ENCODE assay signal across 12 mouse cellular contexts in genomic region chr15:99341102-99341501, GRCm38 (mm10). TPM values are rescaled to one million over a fixed set of nuclear protein-coding genes. Genes with fewer than 3 reads are reported as not detected.
A peak's percentile ranks its signal among the peaks of the same experiment; 100 is the strongest.
DNase-seq lines count a peak whose midpoint lies in the region; ATAC-seq and TF ChIP-seq lines count a peak whose summit lies in the region.
"Had no signal": no experiment of that assay in that cellular context is flagged by ENCODE, and none has a peak within 500 bp of the region (broad histone marks: within the 10 kb centered on the region; RNA-seq: fewer than 3 reads in every experiment).

No protein-coding gene starts in this region.

- 74% methylated on average over 3 of the region's 3 CpGs for WGBS in kidney, embryonic 14.5 days
- WGBS in thymus, adult 2 months = 4% methylated on average over 3 of the region's 3 CpGs
- 94% methylated on average over 3 of the region's 3 CpGs for WGBS in midbrain, embryonic 14.5 days

- H3K4me3 ChIP-seq in kidney, embryonic 14.5 days (ENCODE audit: low read length) = no peak overlapping the region
- H3K4me3 ChIP-seq in thymus, adult 2 months (ENCODE audit: control insufficient read depth, insufficient read depth, low read length) = no peak overlapping the region
- no peak overlapping the region for H3K4me3 ChIP-seq in midbrain, embryonic 14.5 days (replicated peaks; ENCODE audit: low read depth, low read length)
- H3K4me3 ChIP-seq: erythroblast, embryonic 14.5 days; myocyte had no signal

- no peak for TF ChIP-seq POLR2A in thymus, adult 2 months (IDR thresholded peaks at IDR 0.05; ENCODE audit: control insufficient read depth, extremely low read depth, insufficient read depth, low read length, poor library complexity)

- no peaks in the 10 kb centered on the region for H3K36me3 ChIP-seq in kidney, embryonic 14.5 days (ENCODE audit: control insufficient read depth, insufficient read depth, low read length)
- H3K36me3 ChIP-seq in thymus, adult 2 months (ENCODE audit: control insufficient read depth, insufficient read depth, low read length) = no peaks in the 10 kb centered on the region
- H3K36me3 ChIP-seq in midbrain, embryonic 14.5 days (ENCODE audit: control insufficient read depth, insufficient read depth, low read length) = no peaks in the 10 kb centered on the region

- no peaks in the 10 kb centered on the region for H3K9me3 ChIP-seq in kidney, embryonic 14.5 days (ENCODE audit: control insufficient read depth, low read length)
- H3K9me3 ChIP-seq in midbrain, embryonic 14.5 days (ENCODE audit: control insufficient read depth, low read length) = no peaks in the 10 kb centered on the region

- peak overlapping the region; percentile 42; the same call in 1 of the 2 replicates for H3K27ac ChIP-seq in kidney, embryonic 14.5 days (ENCODE audit: low read depth, low read length)
- H3K27ac ChIP-seq in thymus, adult 2 months (ENCODE audit: control insufficient read depth, insufficient read depth, low read length) = peak overlapping the region; percentile 45
- no peak overlapping the region for H3K27ac ChIP-seq in midbrain, embryonic 14.5 days (replicated peaks; ENCODE audit: low read depth, low read length)

- ATAC-seq in kidney, embryonic 14.5 days (ENCODE audit: low FRiP score, low TSS enrichment) = no peak
- peak; percentile 92 for ATAC-seq in activated CD4-positive, CD25-positive, alpha-beta regulatory T cell, adult 4 months
- no peak for ATAC-seq in midbrain, embryonic 14.5 days (ENCODE audit: low FRiP score, low TSS enrichment)
- ATAC-seq: hindbrain, embryonic 16.5 days; Patski had no signal

- DNase-seq in kidney, postnatal 36 days = no peak
- peak; percentile 58 for DNase-seq in lung, postnatal 25 days (ENCODE audit: low spot score)
- peak; percentile 72 for DNase-seq in thymus, adult 2 months
- DNase-seq in left cerebral cortex, adult 9 months (ENCODE audit: low spot score in 2 of 2) = no peak
- DNase-seq in midbrain, embryonic 14.5 days = no peak
- no peak for DNase-seq in right cerebral cortex, postnatal 14 days

- no peak overlapping the region for H3K9ac ChIP-seq in kidney, embryonic 14.5 days (ENCODE audit: low read depth, low read length)
- H3K9ac ChIP-seq in midbrain, embryonic 14.5 days (replicated peaks; ENCODE audit: low read length) = no peak overlapping the region

- no peaks in the 10 kb centered on the region for H3K27me3 ChIP-seq in kidney, embryonic 14.5 days (ENCODE audit: control insufficient read depth, insufficient read depth, low read length)
- no peaks in the 10 kb centered on the region for H3K27me3 ChIP-seq in thymus, adult 2 months (ENCODE audit: control insufficient read depth, insufficient read depth, low read length)
- no peaks in the 10 kb centered on the region for H3K27me3 ChIP-seq in midbrain, embryonic 14.5 days (ENCODE audit: control insufficient read depth, insufficient read depth, low read length)
- H3K27me3 ChIP-seq: Patski had no signal

- peaks cover 57% of the 10 kb centered on the region for H3K4me1 ChIP-seq in kidney, embryonic 14.5 days (ENCODE audit: control insufficient read depth, insufficient read depth, low read length)
- peaks cover 70% of the 10 kb centered on the region for H3K4me1 ChIP-seq in thymus, adult 2 months (replicated peaks; ENCODE audit: control insufficient read depth, insufficient read depth, low read length)
- 0 out of 2 replicates have a peak, but pooled peaks cover 5% of the 10 kb centered on the region for H3K4me1 ChIP-seq in midbrain, embryonic 14.5 days (ENCODE audit: control insufficient read depth, insufficient read depth, low read length)

- TF ChIP-seq CTCF in thymus, adult 2 months (IDR thresholded peaks at IDR 0.05; ENCODE audit: borderline replicate concordance, control insufficient read depth, extremely low read depth, insufficient read depth, low read length, poor library complexity) = no peak

- H3K4me2 ChIP-seq in kidney, embryonic 14.5 days (replicated peaks; ENCODE audit: low read depth, low read length) = no peak overlapping the region
- no peak overlapping the region for H3K4me2 ChIP-seq in midbrain, embryonic 14.5 days (ENCODE audit: low read length)

RNA-seq across cellular contexts. Expression of gene Fmnl3, which starts 29.2 kb away (rescaled TPM):
- polyA plus RNA-seq in kidney, embryonic 14.5 days (2014; fragmentation: Nextera tagmentation; extraction: Ambion mirVana) = 15.0 and 27.9 TPM in 2 replicates
- polyA plus RNA-seq in activated CD4-positive, CD25-positive, alpha-beta regulatory T cell, adult 4 months (2017; shearing (Covaris generic)) = 1 to 10 TPM; 6.1 to 9.0 TPM
- 55.5 and 59.6 TPM in 2 replicates for polyA plus RNA-seq in thymus, adult 2 months (2012; rRNA removed)
- 6.1 and 7.5 TPM in 2 replicates for polyA plus RNA-seq in midbrain, embryonic 14.5 days (2014; fragmentation: Nextera tagmentation; extraction: Ambion mirVana)

RNA-seq across cellular contexts. Expression of gene Fam186b, which starts 45.4 kb away (rescaled TPM):
- polyA plus RNA-seq in kidney, embryonic 14.5 days (2014; fragmentation: Nextera tagmentation; extraction: Ambion mirVana) = 0.07 and 0.22 TPM in 2 replicates
- polyA plus RNA-seq in activated CD4-positive, CD25-positive, alpha-beta regulatory T cell, adult 4 months (2017; shearing (Covaris generic)) = under 1 TPM; 0.24 to 0.30 TPM
- 0.04 and 0.11 TPM in 2 replicates for polyA plus RNA-seq in thymus, adult 2 months (2012; rRNA removed)
- 0.74 and 1.3 TPM in 2 replicates for polyA plus RNA-seq in midbrain, embryonic 14.5 days (2014; fragmentation: Nextera tagmentation; extraction: Ambion mirVana)
- polyA plus RNA-seq: erythroblast, embryonic 14.5 days had no signal

RNA-seq across cellular contexts. Expression of gene Prpf40b, which starts 46.2 kb away (rescaled TPM):
- 39.5 and 63.9 TPM in 2 replicates for polyA plus RNA-seq in kidney, embryonic 14.5 days (2014; fragmentation: Nextera tagmentation; extraction: Ambion mirVana)
- 1 to 10 TPM; 3.9 to 7.4 TPM for polyA plus RNA-seq in activated CD4-positive, CD25-positive, alpha-beta regulatory T cell, adult 4 months (2017; shearing (Covaris generic))
- 29.3 and 37.0 TPM in 2 replicates for polyA plus RNA-seq in thymus, adult 2 months (2012; rRNA removed)
- 100 and 105 TPM in 2 replicates for polyA plus RNA-seq in midbrain, embryonic 14.5 days (2014; fragmentation: Nextera tagmentation; extraction: Ambion mirVana)

RNA-seq across cellular contexts. Expression of gene Tmbim6, which starts 51.6 kb away (rescaled TPM):
- polyA plus RNA-seq in kidney, embryonic 14.5 days (2014; fragmentation: Nextera tagmentation; extraction: Ambion mirVana) = 321 and 409 TPM in 2 replicates
- polyA plus RNA-seq in activated CD4-positive, CD25-positive, alpha-beta regulatory T cell, adult 4 months (2017; shearing (Covaris generic)) = 1,000 to 10,000 TPM in 1 of 2 experiments, 100 to 1,000 TPM in 1; 855 to 1,076 TPM
- polyA plus RNA-seq in thymus, adult 2 months (2012; rRNA removed) = 723 and 818 TPM in 2 replicates
- polyA plus RNA-seq in midbrain, embryonic 14.5 days (2014; fragmentation: Nextera tagmentation; extraction: Ambion mirVana) = 233 and 255 TPM in 2 replicates

Comparison
In these comparisons a context has a peak if more than half of its experiments do, and no peak if none do; other contexts are left out.
1. DNase-seq: peak in lung, postnatal 25 days (single experiment) and thymus, adult 2 months (single experiment); none in kidney, postnatal 36 days (0 of 2), left cerebral cortex, adult 9 months (0 of 2), midbrain, embryonic 14.5 days (single experiment) and right cerebral cortex, postnatal 14 days (single experiment).